Mouse (Mus musculus) hindbrain, embryonic 11.5 days (tissue): ENCODE measurements around the gene Hey2. TPM values are rescaled to one million over a fixed set of nuclear protein-coding genes. Genes with fewer than 3 reads are reported as not detected.

Source experiments
- ATAC-seq: fragments of 200-750 bp; cut with Nextera tagmentation; 2 replicates; pipeline ENCODE4 v1.8.0; 2017; ENCODE audit warnings: mild to moderate bottlenecking, moderate TSS enrichment, moderate library complexity; ENCODE audit not compliant: low FRiP score
- DNase-seq: peaks from one replicate; pipeline ENCODE4 v3.0.0-alpha.2; 2015; ENCODE audit warnings: low spot score
- H3K27ac ChIP-seq: fragments of 300-500 bp; sonication (generic); 2 replicates; pipeline ENCODE4 v1.5.1; 2014; ENCODE audit warnings: mild to moderate bottlenecking, low read depth, low read length
- H3K27me3 ChIP-seq: fragments of 300-500 bp; sonication (generic); 2 replicates; pipeline ENCODE4 v1.6.1; 2014; ENCODE audit warnings: mild to moderate bottlenecking, low read length, moderate library complexity, mixed read lengths; ENCODE audit not compliant: control insufficient read depth, insufficient read depth
- H3K36me3 ChIP-seq: fragments of 300-500 bp; sonication (generic); 2 replicates; pipeline ENCODE4 v1.6.1; 2014; ENCODE audit warnings: mild to moderate bottlenecking, low read length, moderate library complexity, mixed read lengths; ENCODE audit not compliant: control insufficient read depth, insufficient read depth
- H3K4me1 ChIP-seq: fragments of 300-500 bp; sonication (generic); replicated peaks from 2 replicates; pipeline ENCODE4 v1.6.1; 2014; ENCODE audit warnings: low read length, mixed read lengths; ENCODE audit not compliant: control insufficient read depth, insufficient read depth
- H3K4me2 ChIP-seq: fragments of 300-500 bp; sonication (generic); replicated peaks from 2 replicates; pipeline ENCODE4 v1.6.1; 2014; ENCODE audit warnings: mild to moderate bottlenecking, low read depth, low read length
- H3K4me3 ChIP-seq: fragments of 300-500 bp; sonication (generic); 2 replicates; pipeline ENCODE4 v1.5.1; 2014; ENCODE audit warnings: low read depth, low read length
- H3K9ac ChIP-seq: fragments of 300-500 bp; sonication (generic); 2 replicates; pipeline ENCODE4 v1.6.1; 2014; ENCODE audit warnings: low read depth, low read length
- H3K9me3 ChIP-seq: fragments of 300-500 bp; sonication (generic); 2 replicates; pipeline ENCODE4 v1.6.1; 2016; ENCODE audit warnings: low read length; ENCODE audit not compliant: control insufficient read depth
- WGBS: fragments of 180-500 bp; shearing (Covaris S2); extraction: QIAGEN DNeasy Blood & Tissue Kit; methylation state at CpG from one replicate; pipeline ENCODE4 v1.1.7; 2014; 5-methylcytosine and 5-hydroxymethylcytosine counted together
- polyA plus RNA-seq: library from polyadenylated mRNA; unstranded; fragments of >200 nt; fragmentation: Nextera tagmentation; extraction: Ambion mirVana; gene quantifications from 2 replicates; pipeline ENCODE4 v1.2.1, GENCODE M21; 2014

The Hey2 gene
- polyA plus RNA-seq, 1 experiment from 2014 or later = 7.3 TPM

DNA sequence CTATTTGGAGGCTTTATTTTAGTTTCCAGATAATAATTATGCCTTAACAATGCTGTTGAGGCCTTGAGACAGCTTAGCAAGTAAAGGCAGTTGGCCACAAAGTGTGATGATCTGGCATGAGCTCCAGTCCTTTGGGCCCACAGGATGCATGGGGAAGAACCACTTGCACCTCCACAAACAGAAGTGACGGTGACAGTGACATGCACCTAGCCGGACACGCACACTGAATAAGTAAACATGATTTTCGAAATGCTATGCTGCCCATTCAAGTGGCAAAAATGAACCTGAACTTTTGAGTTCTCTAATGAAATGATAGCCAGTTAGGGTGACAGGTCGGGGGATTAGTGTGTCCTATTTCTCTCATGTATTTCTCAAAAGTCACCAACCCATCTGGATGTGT, 1.8 kb downstream of the Hey2 start:
- no peak for ATAC-seq
- 74% methylated on average over 5 of the region's 5 CpGs for WGBS

DNA sequence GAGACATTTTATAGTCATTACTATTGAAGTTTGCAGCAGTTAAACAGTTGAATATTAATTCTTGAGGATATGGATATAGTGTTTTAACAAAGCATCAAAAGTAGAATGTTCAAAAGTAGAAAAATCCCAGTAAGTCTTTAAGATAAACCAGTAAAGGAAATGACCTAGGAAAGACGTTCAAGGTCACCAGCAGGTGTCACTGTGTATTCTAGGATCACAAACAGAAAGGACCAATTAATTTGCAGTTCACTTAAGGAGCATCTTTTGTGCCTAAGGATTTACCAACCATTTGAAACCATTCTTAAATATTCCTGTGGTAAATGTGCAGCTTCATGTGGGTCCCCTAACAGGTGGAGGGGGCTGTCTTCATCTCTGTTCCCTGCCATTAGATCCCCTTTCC, 4.4 kb downstream of the Hey2 start:
- Histone ChIP-seq H3K4me3 (no peak overlapping the region), H3K4me1 (no peaks in the 10 kb centered on the region), H3K9ac (no peak overlapping the region), H3K36me3 (no peaks in the 10 kb centered on the region), H3K9me3 (no peaks in the 10 kb centered on the region), H3K27me3 (peaks cover 7% of the 10 kb centered on the region), H3K4me2 (no peak overlapping the region), H3K27ac (no peak overlapping the region)
- 9% methylated on average over 1 of the region's 1 CpGs for WGBS
- no peak for ATAC-seq
- DNase-seq = peak; percentile 35

More for the DNA sequence above, 1.8 kb downstream of the Hey2 start:
- Histone ChIP-seq H3K4me3 (no peak overlapping the region), H3K9ac (no peak overlapping the region), H3K27me3 (peaks cover 7% of the 10 kb centered on the region), H3K27ac (no peak overlapping the region), H3K9me3 (no peaks in the 10 kb centered on the region), H3K36me3 (no peaks in the 10 kb centered on the region), H3K4me1 (no peaks in the 10 kb centered on the region; the same call in 1 of the 2 replicates), H3K4me2 (no peak overlapping the region)
- DNase-seq = no peak

- no peaks in the 10 kb centered on the region for H3K4me1 ChIP-seq
- no peak overlapping the region for H3K9ac ChIP-seq
- no peak overlapping the region for H3K4me2 ChIP-seq
- 0 out of 2 replicates have a peak, but pooled peaks have one; percentile 25 for ATAC-seq
- no peaks in the 10 kb centered on the region for H3K36me3 ChIP-seq
- no peak overlapping the region for H3K4me3 ChIP-seq
- no peaks in the 10 kb centered on the region for H3K9me3 ChIP-seq
- H3K27me3 ChIP-seq = no peaks in the 10 kb centered on the region
- WGBS = 10% methylated on average over 1 of the region's 1 CpGs
- no peak overlapping the region for H3K27ac ChIP-seq
- peak; percentile 54 for DNase-seq
These were observed 17.6 kb downstream of the Hey2 start for GRCm38 (mm10) chr10:30825049-30825448.

GRCm38 (mm10) chr10:30810967-30811293, 31.7 kb downstream of the Hey2 start:
- DNase-seq = peak; percentile 82
- Histone ChIP-seq H3K9ac (no peak overlapping the region), H3K36me3 (no peaks in the 10 kb centered on the region), H3K27me3 (no peaks in the 10 kb centered on the region), H3K4me3 (peak overlapping the region; percentile 24), H3K4me1 (no peaks in the 10 kb centered on the region), H3K4me2 (peak overlapping the region; percentile 27), H3K9me3 (no peaks in the 10 kb centered on the region), H3K27ac (no peak overlapping the region)
- ATAC-seq = peak; percentile 96
- WGBS = 12% methylated on average over 11 of the region's 11 CpGs

- no peaks in the 10 kb centered on the region for H3K36me3 ChIP-seq
- no peak overlapping the region for H3K9ac ChIP-seq
- H3K4me3 ChIP-seq = peak overlapping the region; percentile 24
- no peaks in the 10 kb centered on the region for H3K27me3 ChIP-seq
- ATAC-seq (peak; percentile 72), DNase-seq (peak; percentile 11)
- 47% methylated on average over 9 of the region's 9 CpGs for WGBS
- H3K4me2 ChIP-seq = peak overlapping the region; percentile 27
- H3K4me1 ChIP-seq = no peaks in the 10 kb centered on the region
- H3K9me3 ChIP-seq = no peaks in the 10 kb centered on the region
- H3K27ac ChIP-seq = no peak overlapping the region
These were observed 32.2 kb downstream of the Hey2 start for GRCm38 (mm10) chr10:30810247-30810966.

- peak overlapping the region; percentile 87 for H3K9ac ChIP-seq
- H3K9me3 ChIP-seq = no peaks in the 10 kb centered on the region
- H3K27ac ChIP-seq = peak overlapping the region; percentile 94
- no peaks in the 10 kb centered on the region for H3K27me3 ChIP-seq
- peak overlapping the region; percentile 58 for H3K4me2 ChIP-seq
- peak; percentile 28 for ATAC-seq
- DNase-seq = peak; percentile 6
- H3K36me3 ChIP-seq = no peaks in the 10 kb centered on the region
- 37% methylated on average over 7 of the region's 7 CpGs for WGBS
- peak overlapping the region; percentile 76 for H3K4me3 ChIP-seq
- H3K4me1 ChIP-seq = no peaks in the 10 kb centered on the region
These were observed 38.9 kb downstream of the Hey2 start for GRCm38 (mm10) chr10:30803587-30804253.

- ATAC-seq = peak; percentile 94
- peak; percentile 82 for DNase-seq
- under 1% methylated on average over 73 of the region's 89 CpGs for WGBS
- Histone ChIP-seq H3K9me3 (no peaks in the 10 kb centered on the region), H3K27me3 (no peaks in the 10 kb centered on the region), H3K4me1 (no peaks in the 10 kb centered on the region), H3K36me3 (no peaks in the 10 kb centered on the region), H3K4me3 (peak within 1 kb of the TSS; percentile 76), H3K9ac (peak within 1 kb of the TSS; percentile 87), H3K27ac (peak within 1 kb of the TSS; percentile 94), H3K4me2 (peak within 1 kb of the TSS; percentile 58)
These were observed 39.7 kb downstream of the Hey2 start, which contains the start of gene Ncoa7 for GRCm38 (mm10) chr10:30802681-30803586. TSS of gene Ncoa7 (minus strand) at chr10:30803326.

- peak overlapping the region; percentile 76 for H3K4me3 ChIP-seq
- H3K36me3 ChIP-seq = no peaks in the 10 kb centered on the region
- H3K27me3 ChIP-seq = no peaks in the 10 kb centered on the region
- no peaks in the 10 kb centered on the region for H3K9me3 ChIP-seq
- WGBS = 10% methylated on average over 8 of the region's 8 CpGs
- H3K9ac ChIP-seq = peak overlapping the region; percentile 87
- H3K4me1 ChIP-seq = no peaks in the 10 kb centered on the region
- ATAC-seq (no peak), DNase-seq (peak; percentile 49)
- 0 out of 2 replicates have a peak overlapping the region, but pooled peaks have one; percentile 94 for H3K27ac ChIP-seq
- H3K4me2 ChIP-seq = peak overlapping the region; percentile 58
These were observed 40.6 kb downstream of the Hey2 start for GRCm38 (mm10) chr10:30802033-30802432.
